Comparison of ENCODE assay signal across 16 mouse cellular contexts in genomic region chr13:36592291-36592690, GRCm38 (mm10).
"Had no signal": no experiment of that assay in that cellular context is flagged by ENCODE, and none has a peak within 500 bp of the region (broad histone marks: within the 10 kb centered on the region; RNA-seq: fewer than 3 reads in every experiment).

No protein-coding gene starts in this region.

- H3K9ac ChIP-seq: neural tube, embryonic 13.5 days; neural tube, embryonic 15.5 days; stomach, embryonic 15.5 days had no signal

- H3K27ac ChIP-seq: neural tube, embryonic 13.5 days; neural tube, embryonic 15.5 days; stomach, embryonic 15.5 days; stomach, postnatal 0 days had no signal

- H3K4me3 ChIP-seq: neural tube, embryonic 13.5 days; neural tube, embryonic 15.5 days; stomach, embryonic 15.5 days had no signal

- DNase-seq: retina, postnatal 1 day; right cerebral cortex, adult 18-20 months; right cerebral cortex, postnatal 14 days; right cerebral cortex, postnatal 25 days; right cerebral cortex, postnatal 4 days; spleen, adult 18-20 months; thymus, adult 18-20 months; thymus, adult 2 months; thymus, postnatal 14 days; thymus, postnatal 25 days; thymus, postnatal 36 days; thymus, postnatal 4 days had no signal

- H3K9me3 ChIP-seq: neural tube, embryonic 13.5 days; neural tube, embryonic 15.5 days; stomach, embryonic 15.5 days had no signal

- H3K4me2 ChIP-seq: neural tube, embryonic 13.5 days; neural tube, embryonic 15.5 days; stomach, embryonic 15.5 days had no signal

- H3K36me3 ChIP-seq: neural tube, embryonic 13.5 days; neural tube, embryonic 15.5 days; stomach, embryonic 15.5 days had no signal

- H3K27me3 ChIP-seq: neural tube, embryonic 13.5 days; neural tube, embryonic 15.5 days; stomach, embryonic 15.5 days had no signal

- H3K4me1 ChIP-seq: neural tube, embryonic 13.5 days; neural tube, embryonic 15.5 days; stomach, embryonic 15.5 days had no signal
